Mouse (Mus musculus) lung, adult 2 months (tissue): Measurements from ENCODE around the gene Slc38a9.

Source experiments
- CTCF ChIP-seq: fragments of 200-500 bp; IDR thresholded peaks from 2 replicates; pipeline ENCODE4 v1.5.1; 2011; ENCODE audit warnings: mild to moderate bottlenecking, low read length, control low read depth; ENCODE audit not compliant: insufficient read depth
- POLR2A ChIP-seq: fragments of 200-500 bp; IDR thresholded peaks from 2 replicates; pipeline ENCODE4 v1.6.1; 2011; ENCODE audit warnings: low read depth, mild to moderate bottlenecking, control low read depth, low read length, borderline replicate concordance; ENCODE audit errors: extremely low read depth

DNA sequence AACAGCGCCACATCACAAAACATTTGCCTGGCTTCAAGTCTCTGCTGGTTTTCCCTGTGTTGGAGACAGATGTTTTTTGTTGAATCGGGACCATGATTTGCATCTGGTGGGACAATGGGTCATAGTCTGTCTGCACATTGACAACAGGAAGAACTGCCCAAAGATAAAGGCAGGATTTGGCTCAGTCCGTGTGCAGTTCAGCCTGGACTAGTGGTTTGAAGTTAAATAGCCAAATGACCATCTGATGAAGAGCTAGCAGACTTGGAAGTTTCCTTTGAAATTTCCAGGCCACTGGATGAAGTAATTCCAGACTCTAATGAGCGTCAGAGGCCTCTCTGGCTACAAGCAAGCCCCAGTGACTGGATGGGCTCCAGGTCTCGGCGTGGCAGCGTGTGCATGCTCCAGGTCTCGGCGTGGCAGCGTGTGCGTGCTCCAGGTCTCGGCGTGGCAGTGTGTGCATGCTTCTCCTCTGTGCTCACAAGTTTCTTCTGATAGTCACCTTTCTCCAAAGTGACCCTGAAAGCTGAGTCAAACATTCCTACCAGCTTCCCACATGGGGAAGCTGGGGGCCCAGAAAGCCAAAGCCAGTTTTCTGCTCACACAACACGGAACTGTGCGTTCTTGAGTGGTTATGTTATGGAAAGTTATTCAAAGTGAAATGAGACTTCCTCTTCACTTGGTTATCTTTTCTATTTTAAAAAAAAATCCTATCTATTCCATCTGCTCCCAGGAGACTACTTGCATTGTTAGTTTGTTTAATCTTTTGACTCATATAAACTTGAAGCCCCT, 83.7 kb downstream of the Slc38a9 start:
- no peak for TF ChIP-seq POLR2A
- no peak for TF ChIP-seq CTCF
